Mouse (Mus musculus) kidney, postnatal 25 days (tissue): ENCODE measurements around the gene Atf7ip2.
"Not testable (repeated sequence)": the region's sequence is repeated elsewhere in the genome, so short reads cannot be mapped to it uniquely, and the experiment has no call there.

ENCODE experiments used
- DNase-seq, 2 experiments: peaks; one replicate each; pipeline ENCODE4 v3.0.0; 2021; ENCODE audit warnings: mixed read lengths in 2 of 2

The Atf7ip2 gene

GRCm38 (mm10) chr16:10192679-10193506 is at the start of gene Atf7ip2:
Gene Atf7ip2 (plus strand): TSS chr16:10192712.
- peak; percentile 95 for DNase-seq

GRCm38 (mm10) chr16:10143166-10143565 is 49.3 kb upstream of the Atf7ip2 start:
- DNase-seq: peak; percentile 20 to 40

GRCm38 (mm10) chr16:10147401-10147800 is 45.1 kb upstream of the Atf7ip2 start:
- no peak for DNase-seq

GRCm38 (mm10) chr16:10169123-10169905 is 23.2 kb upstream of the Atf7ip2 start:
- no peak for DNase-seq

- no peak for DNase-seq
Measured at GRCm38 (mm10) chr16:10170005-10170404, 22.5 kb upstream of the Atf7ip2 start, which contains the start of gene Rpl39l. Gene Rpl39l (plus strand): TSS chr16:10170226.

- DNase-seq: no peak
Measured at GRCm38 (mm10) chr16:10171276-10171675, 21.2 kb upstream of the Atf7ip2 start.

- no peak for DNase-seq
Measured at GRCm38 (mm10) chr16:10172179-10172820, 20.2 kb upstream of the Atf7ip2 start.

GRCm38 (mm10) chr16:10187461-10187860 is 5.1 kb upstream of the Atf7ip2 start:
- not testable (repeated sequence) for DNase-seq

GRCm38 (mm10) chr16:10208777-10209176 is 16.3 kb downstream of the Atf7ip2 start:
- DNase-seq: no peak

GRCm38 (mm10) chr16:10216366-10216765 is 23.9 kb downstream of the Atf7ip2 start:
- not testable (repeated sequence) for DNase-seq

GRCm38 (mm10) chr16:10217020-10217419 is 24.5 kb downstream of the Atf7ip2 start:
- not testable (repeated sequence) for DNase-seq

- no peak for DNase-seq
Measured at GRCm38 (mm10) chr16:10227361-10227760, 34.8 kb downstream of the Atf7ip2 start.

- DNase-seq: no peak
Measured at GRCm38 (mm10) chr16:10236601-10237000, 44.1 kb downstream of the Atf7ip2 start.

GRCm38 (mm10) chr16:10253993-10254392 is 61.5 kb downstream of the Atf7ip2 start:
- DNase-seq: no peak

GRCm38 (mm10) chr16:10272256-10272655 is 79.7 kb downstream of the Atf7ip2 start:
- peak; percentile 46 to 74 for DNase-seq

- peak in 1 of 2 experiments; percentile 27 for DNase-seq
Measured at GRCm38 (mm10) chr16:10274465-10274864, 82.0 kb downstream of the Atf7ip2 start.

GRCm38 (mm10) chr16:10276778-10277177 is 84.3 kb downstream of the Atf7ip2 start:
- DNase-seq: not testable (repeated sequence)

GRCm38 (mm10) chr16:10280286-10280951 is 87.9 kb downstream of the Atf7ip2 start:
- peak; percentile 78 to 93 for DNase-seq

- no peak for DNase-seq
Measured at GRCm38 (mm10) chr16:10281890-10282289, 89.4 kb downstream of the Atf7ip2 start.

GRCm38 (mm10) chr16:10286513-10287268 is 94.2 kb downstream of the Atf7ip2 start:
- no peak for DNase-seq

- DNase-seq: no peak
Measured at GRCm38 (mm10) chr16:10288115-10288514, 95.6 kb downstream of the Atf7ip2 start.
